Mouse (Mus musculus) macrophage (primary cell): Measurements from ENCODE around the gene Olfr26. TPM values are rescaled to one million over a fixed set of nuclear protein-coding genes. Genes with fewer than 3 reads are reported as not detected.
"Not testable (repeated sequence)": the region's sequence is repeated elsewhere in the genome, so short reads cannot be mapped to it uniquely, and the experiment has no call there.

Experiments used
- H3K27ac ChIP-seq: fragments of 350-480 bp; formaldehyde crosslinking; 2 replicates; pipeline ENCODE4 v1.9.0; 2021
- H3K36me3 ChIP-seq: fragments of 350-480 bp; formaldehyde crosslinking; 2 replicates; pipeline ENCODE4 v1.9.0; 2021; ENCODE audit errors: inconsistent target
- H3K4me3 ChIP-seq: fragments of 350-480 bp; formaldehyde crosslinking; 2 replicates; pipeline ENCODE4 v1.9.0; 2021; ENCODE audit errors: inconsistent target
- H3K79me2 ChIP-seq: fragments of 350-480 bp; formaldehyde crosslinking; 2 replicates; pipeline ENCODE4 v1.9.0; 2021; ENCODE audit errors: inconsistent target
- WGBS: methylation state at CpG from one replicate; pipeline ENCODE4 v1.1.7; 2026; ENCODE audit warnings: inconsistent platforms; ENCODE audit not compliant: missing documents; 5-methylcytosine and 5-hydroxymethylcytosine counted together
- polyA plus RNA-seq: library from polyadenylated mRNA; stranded (reverse); fragments of 250-400 nt; gene quantifications from 3 replicates; pipeline ENCODE4 v1.2.4, GENCODE M21; 2018; ENCODE audit warnings: inconsistent platforms
- total RNA-seq, 78 experiments: library from RNA; depleted of rRNA; stranded (reverse); fragments of 250-400 nt; gene quantifications; 1 replicate in 9 of 78; 2 replicates in 24 of 78; 3 replicates in 43 of 78; 4 replicates in 2 of 78; pipeline ENCODE4 v1.2.4; 2018; ENCODE audit warnings: inconsistent platforms in 56 of 78

The Olfr26 gene
- total RNA-seq (2018; cell fraction: chromatin; rRNA removed): not detected
- total RNA-seq (2018; cell fraction: cytosol; rRNA removed): not detected
- not detected for total RNA-seq (2018; cell fraction: nucleus; rRNA removed)
- not detected in 3 replicates for polyA plus RNA-seq

DNA sequence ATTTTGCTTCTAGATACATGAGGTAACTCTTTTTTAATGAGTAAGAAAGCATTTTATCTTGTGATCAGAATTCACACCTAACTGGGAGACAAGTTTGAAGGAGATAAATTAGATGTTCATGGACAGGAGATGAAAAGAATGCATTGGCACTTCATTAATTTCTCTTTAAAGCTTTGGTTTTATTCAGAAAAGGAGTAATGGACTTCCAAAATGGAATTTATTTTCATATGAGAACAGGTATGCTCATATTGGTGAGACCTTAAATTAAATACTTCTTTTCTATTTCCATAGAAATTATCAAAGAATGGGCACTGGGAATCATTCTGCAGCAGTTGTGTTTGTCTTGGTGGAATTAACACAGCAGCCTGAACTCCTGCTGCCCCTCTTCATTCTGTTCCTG is at the start of gene Olfr26:
Olfr26 (plus strand) TSS at position 301 of the 400 bp plus-strand sequence.
- H3K27ac ChIP-seq: no peak within 1 kb of the TSS
- H3K79me2 ChIP-seq: no peaks in the 10 kb centered on the region
- no peaks in the 10 kb centered on the region for H3K36me3 ChIP-seq
- no peak within 1 kb of the TSS for H3K4me3 ChIP-seq

DNA sequence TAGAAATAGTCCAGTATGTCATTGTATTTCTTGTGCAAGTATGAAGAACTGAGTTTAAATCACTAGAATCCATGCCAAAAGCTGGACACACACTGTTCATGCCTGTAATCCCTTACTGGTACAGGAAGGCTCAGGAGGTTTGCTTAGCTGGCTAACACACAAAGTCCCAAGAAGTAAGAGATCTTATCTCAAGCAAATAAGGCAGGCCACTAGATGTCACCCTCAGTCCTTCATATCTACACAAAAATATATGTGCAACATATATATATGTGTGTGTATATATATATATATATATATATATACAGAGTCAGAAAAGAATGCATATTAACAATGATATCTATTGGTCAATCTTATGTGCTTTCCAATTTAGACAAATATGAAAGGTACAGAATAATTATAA is 49.2 kb upstream of the Olfr26 start:
- H3K79me2 ChIP-seq: no peaks in the 10 kb centered on the region
- no peak overlapping the region for H3K27ac ChIP-seq
- H3K4me3 ChIP-seq: no peak overlapping the region
- no peaks in the 10 kb centered on the region for H3K36me3 ChIP-seq

DNA sequence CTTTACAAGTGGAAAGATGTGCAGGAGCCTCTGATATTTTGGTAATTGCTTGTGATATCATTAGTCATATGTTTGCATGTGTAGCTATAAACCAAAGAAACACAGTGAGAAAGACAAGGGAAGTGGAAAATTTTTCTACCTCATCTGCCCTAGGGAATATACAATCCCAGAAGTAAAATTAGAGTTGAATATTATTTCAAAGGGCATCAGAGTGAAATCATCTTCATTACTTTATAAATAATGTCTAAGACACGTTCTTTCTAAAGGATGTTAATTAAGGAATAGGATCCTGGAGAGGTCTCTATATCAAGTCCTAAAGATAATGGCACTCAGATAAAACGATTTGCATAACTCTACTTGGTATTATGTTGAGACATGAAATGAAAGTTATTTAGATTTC is 40.5 kb upstream of the Olfr26 start, which contains the start of gene Olfr922:
Olfr922 (plus strand) TSS at position 301 of the 400 bp plus-strand sequence.
- Histone ChIP-seq H3K36me3 (no peaks in the 10 kb centered on the region), H3K79me2 (no peaks in the 10 kb centered on the region), H3K4me3 (no peak within 1 kb of the TSS), H3K27ac (no peak within 1 kb of the TSS)
- 82% methylated on average over 2 of the region's 2 CpGs for WGBS

DNA sequence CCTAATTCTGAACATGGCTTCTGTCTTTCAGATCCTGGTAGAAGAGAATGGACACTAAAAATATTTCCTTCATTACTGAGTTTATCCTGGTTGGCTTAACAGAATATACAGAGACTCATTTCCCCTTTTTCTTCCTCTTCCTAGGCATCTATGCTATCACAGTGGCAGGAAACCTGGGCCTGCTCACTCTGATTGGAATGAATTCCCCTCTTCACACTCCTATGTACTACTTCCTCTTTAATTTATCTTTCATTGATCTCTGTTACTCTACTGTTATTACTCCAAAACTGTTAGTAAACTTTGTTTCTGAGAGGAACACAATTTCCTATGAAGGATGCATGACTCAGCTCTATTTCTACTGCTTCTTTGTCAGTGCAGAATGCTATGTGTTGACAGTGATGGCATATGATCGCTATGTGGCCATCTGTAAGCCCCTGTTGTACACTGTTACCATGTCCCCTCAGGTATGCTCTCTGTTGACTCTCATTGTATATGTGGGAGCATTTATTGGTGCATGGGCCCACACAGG is 39.3 kb upstream of the Olfr26 start:
- Histone ChIP-seq H3K79me2 (no peaks in the 10 kb centered on the region), H3K4me3 (no peak overlapping the region)
- WGBS: 91% methylated on average over 1 of the region's 1 CpGs

DNA sequence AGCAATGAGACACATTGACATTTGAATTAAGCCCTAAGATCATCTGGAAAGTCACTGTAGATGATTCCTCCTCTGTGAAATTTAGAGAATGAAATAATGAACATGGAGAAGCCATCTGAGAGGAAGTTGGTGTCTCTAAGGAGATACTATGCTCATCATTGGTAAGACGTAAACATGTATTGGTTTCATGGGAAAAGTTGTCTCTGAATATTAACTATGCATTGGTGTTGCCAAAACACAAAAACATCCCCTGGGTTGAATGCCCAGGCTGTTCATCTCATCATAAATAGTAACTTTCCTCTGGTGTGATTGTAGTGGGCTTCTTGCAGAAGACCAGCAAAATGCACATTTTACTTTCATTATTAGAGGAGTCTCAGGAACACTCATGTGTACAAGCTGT is 28.6 kb upstream of the Olfr26 start, which contains the start of gene Olfr923:
Olfr923 (plus strand) TSS at position 301 of the 400 bp plus-strand sequence.
- 100% methylated on average over 1 of the region's 1 CpGs for WGBS
- Histone ChIP-seq H3K79me2 (no peaks in the 10 kb centered on the region), H3K4me3 (no peak within 1 kb of the TSS), H3K27ac (no peak within 1 kb of the TSS), H3K36me3 (no peaks in the 10 kb centered on the region)

More for the DNA sequence above, 39.3 kb upstream of the Olfr26 start:
- H3K36me3 ChIP-seq: no peaks in the 10 kb centered on the region
- no peak overlapping the region for H3K27ac ChIP-seq

DNA sequence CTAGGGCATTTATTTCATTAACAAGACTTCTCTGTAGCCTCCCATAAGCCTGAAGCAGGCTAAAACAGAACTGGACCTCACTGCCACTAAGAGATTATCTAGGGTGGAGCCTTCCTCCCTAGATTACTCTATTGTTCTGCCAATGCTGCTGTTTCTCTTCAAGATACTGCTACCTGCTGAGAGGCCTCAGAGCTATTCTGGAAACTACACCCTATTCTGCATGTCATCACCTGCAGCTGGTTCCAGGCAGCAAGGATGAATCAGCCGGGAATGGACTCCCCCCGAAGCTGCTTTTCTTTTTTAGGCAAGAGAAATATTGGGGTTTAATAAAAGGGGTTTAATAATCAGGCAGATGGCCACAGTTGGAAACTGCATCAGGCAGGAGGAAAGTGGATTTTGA is 21.8 kb upstream of the Olfr26 start:
- Histone ChIP-seq H3K79me2 (no peaks in the 10 kb centered on the region), H3K36me3 (no peaks in the 10 kb centered on the region), H3K27ac (no peak overlapping the region), H3K4me3 (no peak overlapping the region)
- WGBS: 84% methylated on average over 2 of the region's 2 CpGs

DNA sequence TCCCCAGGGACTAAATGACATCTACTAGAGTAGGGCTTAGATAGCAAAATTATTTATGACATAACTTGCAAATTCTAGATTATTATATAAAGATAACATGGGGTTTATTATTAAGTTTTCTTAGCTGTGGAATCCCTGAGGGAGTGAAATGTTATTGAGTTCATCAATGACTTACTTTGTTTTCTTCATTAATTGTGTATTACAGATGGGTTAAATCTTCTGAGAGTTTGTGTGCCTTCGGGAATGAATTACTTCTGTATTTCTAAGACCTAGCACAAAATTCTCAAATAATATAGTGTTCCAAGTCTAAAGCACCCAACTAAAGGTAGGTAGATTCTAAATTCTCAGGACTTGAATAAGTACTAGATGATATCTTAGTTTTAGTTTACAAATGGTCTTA is 10.7 kb upstream of the Olfr26 start, which contains the start of gene Olfr924:
Olfr924 (plus strand) TSS at position 301 of the 400 bp plus-strand sequence.
- H3K27ac ChIP-seq: no peak within 1 kb of the TSS
- no peaks in the 10 kb centered on the region for H3K79me2 ChIP-seq
- H3K36me3 ChIP-seq: no peaks in the 10 kb centered on the region
- no peak within 1 kb of the TSS for H3K4me3 ChIP-seq
- WGBS: 93% methylated on average over 1 of the region's 1 CpGs

DNA sequence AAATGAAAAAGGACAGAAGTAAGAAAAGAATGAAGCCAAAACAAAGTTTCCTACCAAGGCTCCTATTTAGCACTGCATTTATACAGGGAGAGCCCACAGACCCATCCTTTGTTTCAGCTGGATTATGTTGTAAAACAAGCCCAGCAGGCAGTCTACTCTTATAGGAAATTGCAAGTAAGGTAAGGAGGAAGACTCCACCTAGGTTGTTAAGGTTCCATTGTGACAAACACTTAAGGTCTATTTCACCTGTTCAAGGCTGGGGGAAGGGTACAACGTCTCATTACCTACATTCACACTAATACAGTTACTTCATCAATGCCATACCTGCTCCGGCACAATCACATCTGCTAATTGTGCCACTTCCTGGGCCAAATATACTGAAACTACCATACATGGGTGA is 20.0 kb downstream of the Olfr26 start:
- H3K36me3 ChIP-seq, H3K27ac ChIP-seq, H3K79me2 ChIP-seq, H3K4me3 ChIP-seq: not testable (repeated sequence)
- 58% methylated on average over 2 of the region's 2 CpGs for WGBS

DNA sequence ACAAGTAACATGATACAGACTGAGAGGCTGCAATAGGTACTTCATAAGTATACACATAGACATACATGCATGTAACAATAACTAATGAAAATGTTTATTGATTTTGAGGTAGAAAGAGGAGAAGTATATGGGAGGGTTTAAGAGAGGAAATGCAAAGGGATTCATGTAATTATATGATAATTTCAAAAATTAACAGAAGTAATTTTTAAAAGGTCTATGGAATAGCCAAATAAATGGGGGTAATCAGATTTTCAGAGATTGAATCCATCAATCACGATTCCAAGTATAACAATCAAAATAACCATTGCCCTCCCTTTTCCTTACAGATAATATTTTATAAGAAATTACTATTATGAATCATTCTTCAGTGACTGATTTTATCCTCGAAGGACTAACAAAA is 22.0 kb downstream of the Olfr26 start, which contains the start of gene Olfr926:
Olfr926 (plus strand) TSS at position 301 of the 400 bp plus-strand sequence.
- H3K4me3 ChIP-seq: no peak within 1 kb of the TSS
- WGBS: 67% methylated on average over 2 of the region's 2 CpGs
- H3K36me3 ChIP-seq: no peaks in the 10 kb centered on the region
- H3K27ac ChIP-seq: no peak within 1 kb of the TSS
- no peaks in the 10 kb centered on the region for H3K79me2 ChIP-seq

Other genes starting within 250 kb of the Olfr26 start
- gene Olfr914, start 250.0 kb upstream of the Olfr26 start, polyA plus RNA-seq: not detected in 3 replicates
- gene Olfr916, start 195.2 kb upstream of the Olfr26 start, polyA plus RNA-seq: not detected in 3 replicates
- not detected in 3 replicates for gene Olfr917, start 189.2 kb upstream of the Olfr26 start, polyA plus RNA-seq
- gene Olfr918, start 180.5 kb upstream of the Olfr26 start, polyA plus RNA-seq: not detected in 3 replicates
- not detected in 3 replicates for gene Olfr919, start 151.4 kb upstream of the Olfr26 start, polyA plus RNA-seq
- gene Vwa5a, start 136.8 kb upstream of the Olfr26 start, polyA plus RNA-seq: 114 to 137 TPM (median 132 TPM) in 3 replicates
- gene Olfr920, start 102.8 kb upstream of the Olfr26 start, polyA plus RNA-seq: 0.06 to 0.48 TPM (median 0.29 TPM) in 3 replicates
- not detected in 3 replicates for gene Olfr921, start 82.0 kb upstream of the Olfr26 start, polyA plus RNA-seq
- not detected in 3 replicates for gene Olfr922, start 40.4 kb upstream of the Olfr26 start, polyA plus RNA-seq
- not detected in 3 replicates for gene Olfr923, start 28.5 kb upstream of the Olfr26 start, polyA plus RNA-seq
- not detected in 3 replicates for gene Olfr924, start 10.6 kb upstream of the Olfr26 start, polyA plus RNA-seq
- not detected in 3 replicates for gene Olfr926, start 22.1 kb downstream of the Olfr26 start, polyA plus RNA-seq
- not detected in 3 replicates for gene Olfr930, start 74.7 kb downstream of the Olfr26 start, polyA plus RNA-seq
- gene Olfr933, start 117.3 kb downstream of the Olfr26 start, polyA plus RNA-seq: not detected in 3 replicates
- not detected in 3 replicates for gene Olfr934, start 133.3 kb downstream of the Olfr26 start, polyA plus RNA-seq
- not detected in 3 replicates for gene Olfr935, start 144.6 kb downstream of the Olfr26 start, polyA plus RNA-seq
- not detected in 3 replicates for gene Olfr146, start 168.3 kb downstream of the Olfr26 start, polyA plus RNA-seq
- gene Olfr937, start 209.9 kb downstream of the Olfr26 start, polyA plus RNA-seq: not detected in 3 replicates
- not detected in 3 replicates for gene Olfr938, start 223.8 kb downstream of the Olfr26 start, polyA plus RNA-seq